Mouse (Mus musculus) testis, adult 2 months (tissue): ENCODE data around the gene Cpvl.

Source experiments
- CTCF ChIP-seq: fragments of 200-500 bp; IDR thresholded peaks from 2 replicates; pipeline ENCODE4 v1.5.1; 2012; ENCODE audit warnings: low read depth, mild to moderate bottlenecking, inconsistent platforms, low read length, moderate library complexity; ENCODE audit not compliant: control insufficient read depth, insufficient read depth, insufficient replicate concordance
- POLR2A ChIP-seq: fragments of 200-500 bp; IDR thresholded peaks from 2 replicates; pipeline ENCODE4 v1.6.1; 2012; ENCODE audit warnings: low read depth, mild to moderate bottlenecking, inconsistent platforms, low read length, moderate library complexity; ENCODE audit not compliant: control insufficient read depth

GRCm38 (mm10) chr6:53982612-53983011 lies 4.1 kb upstream of the Cpvl start:
- no peak for TF ChIP-seq POLR2A
- no peak for TF ChIP-seq CTCF
